Mouse (Mus musculus): Measurements from ENCODE around the gene Zbtb8b. TPM values are rescaled to one million over a fixed set of nuclear protein-coding genes. Genes with fewer than 3 reads are reported as not detected.
"Not testable (repeated sequence)": the region's sequence is repeated elsewhere in the genome, so short reads cannot be mapped to it uniquely, and the experiment has no call there.

Gene Zbtb8b
- total RNA-seq (2021), result 1 to 10 TPM; 4.2 to 4.6 TPM

GRCm38 (mm10) chr4:129440340-129441063, at the start of gene Zbtb8b:
Gene Zbtb8b, minus strand, starts transcription at chr4:129440853.
- peak; percentile 42 to 54 for DNase-seq (ENCODE audit: extremely low spot score in 1 of 2, low spot score in 1 of 2)

DNA sequence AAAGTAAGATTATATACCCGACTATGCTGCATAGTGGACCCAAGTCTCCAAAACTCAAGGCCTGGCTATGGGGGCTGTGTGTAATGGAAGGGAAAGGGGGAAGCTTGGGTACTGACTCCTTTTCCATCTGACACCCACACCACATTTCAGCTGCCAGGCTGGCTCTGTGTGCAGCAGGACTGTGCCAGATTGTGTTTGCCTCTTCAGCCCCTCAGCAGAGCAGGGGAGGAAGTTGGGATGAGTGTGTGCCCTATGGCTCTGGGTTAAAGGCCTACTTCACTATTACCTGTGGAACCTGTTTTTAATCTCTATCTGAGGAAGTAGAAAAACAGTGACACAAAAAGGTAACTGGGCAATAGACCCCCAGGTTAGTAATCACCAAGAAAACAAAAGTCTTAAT, 40.4 kb upstream of the Zbtb8b start:
- DNase-seq (ENCODE audit: extremely low spot score in 1 of 2, low spot score in 1 of 2), result no peak

DNA sequence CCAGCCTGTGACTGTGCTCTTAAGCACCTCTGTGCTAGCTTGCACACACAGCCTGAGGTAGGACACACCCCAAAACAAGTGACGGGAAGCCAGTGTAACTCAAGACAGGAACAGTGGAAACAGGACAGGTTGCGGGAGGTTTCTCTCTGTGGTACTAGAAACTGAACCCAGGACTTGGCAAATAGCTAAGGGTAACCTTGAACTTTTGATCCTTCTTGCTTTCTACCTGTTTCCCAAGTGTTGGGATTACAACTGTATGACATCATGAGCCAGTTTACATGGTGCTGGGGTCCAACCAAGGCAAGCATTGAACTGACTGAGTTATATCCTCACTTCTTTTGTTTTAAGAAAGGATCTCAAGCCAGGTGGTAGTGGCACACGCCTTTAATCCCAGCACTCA, 39.2 kb upstream of the Zbtb8b start:
- DNase-seq (ENCODE audit: extremely low spot score in 1 of 2, low spot score in 1 of 2), result no peak

DNA sequence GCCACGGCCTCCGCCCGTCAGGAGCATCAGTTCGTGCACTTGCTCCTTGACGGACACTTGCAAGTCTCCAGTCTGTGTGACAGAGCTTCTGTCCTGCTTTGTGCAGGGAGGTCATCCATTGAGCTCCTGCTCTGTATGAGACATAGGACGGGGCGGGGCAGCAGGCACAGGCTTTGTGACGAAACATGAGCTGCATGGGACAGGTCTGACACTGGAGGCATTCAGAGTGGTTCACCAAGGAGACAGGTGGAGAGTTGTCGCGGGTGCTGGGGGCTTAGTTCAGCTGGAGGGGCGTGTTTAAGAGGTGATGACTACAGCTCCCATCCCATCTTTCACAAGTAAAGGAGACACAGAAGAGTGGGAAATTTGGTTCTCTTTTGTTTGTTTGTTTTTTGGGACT, 35.4 kb upstream of the Zbtb8b start:
- no peak for DNase-seq (ENCODE audit: extremely low spot score in 1 of 2, low spot score in 1 of 2)

DNA sequence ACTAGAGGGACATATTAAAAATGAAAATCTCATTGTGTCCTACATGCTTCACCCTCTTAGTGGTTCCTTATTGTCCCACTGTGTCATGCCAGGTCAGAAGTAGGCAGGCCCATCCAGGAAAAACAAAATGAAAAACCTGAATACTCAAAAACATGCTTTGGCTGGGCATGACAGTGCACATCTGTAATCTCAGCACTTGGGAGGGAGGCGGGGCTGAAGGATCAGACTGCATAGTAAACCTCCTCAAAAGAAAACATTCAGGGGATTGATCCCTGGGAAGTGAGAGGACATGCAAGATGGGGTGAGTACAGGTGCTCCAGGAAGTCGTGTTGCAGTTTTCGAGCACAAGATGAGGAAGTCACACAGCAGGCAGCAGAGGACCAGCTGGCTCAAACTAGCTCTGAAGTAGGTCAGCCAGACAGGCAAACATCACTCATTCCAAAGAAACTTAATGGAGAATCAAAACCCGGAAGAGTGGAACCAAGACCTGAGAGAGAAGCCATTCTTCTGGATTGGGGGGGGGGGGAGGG, 23.7 kb upstream of the Zbtb8b start:
- DNase-seq (ENCODE audit: extremely low spot score in 1 of 2, low spot score in 1 of 2), result no peak

GRCm38 (mm10) chr4:129463097-129464059, 22.7 kb upstream of the Zbtb8b start:
- no peak for DNase-seq (ENCODE audit: extremely low spot score in 1 of 2, low spot score in 1 of 2)

GRCm38 (mm10) chr4:129462118-129462517, 21.5 kb upstream of the Zbtb8b start:
- DNase-seq (ENCODE audit: extremely low spot score in 1 of 2, low spot score in 1 of 2), result no peak

- peak; percentile 89 to 93 for DNase-seq (ENCODE audit: extremely low spot score in 1 of 2, low spot score in 1 of 2)
These were observed 20.7 kb upstream of the Zbtb8b start, which contains the start of gene Bsdc1 for GRCm38 (mm10) chr4:129461183-129461960. Gene Bsdc1, plus strand, starts transcription at chr4:129461581.

GRCm38 (mm10) chr4:129460827-129461182, 20.2 kb upstream of the Zbtb8b start:
- no peak for DNase-seq (ENCODE audit: extremely low spot score in 1 of 2, low spot score in 1 of 2)

DNA sequence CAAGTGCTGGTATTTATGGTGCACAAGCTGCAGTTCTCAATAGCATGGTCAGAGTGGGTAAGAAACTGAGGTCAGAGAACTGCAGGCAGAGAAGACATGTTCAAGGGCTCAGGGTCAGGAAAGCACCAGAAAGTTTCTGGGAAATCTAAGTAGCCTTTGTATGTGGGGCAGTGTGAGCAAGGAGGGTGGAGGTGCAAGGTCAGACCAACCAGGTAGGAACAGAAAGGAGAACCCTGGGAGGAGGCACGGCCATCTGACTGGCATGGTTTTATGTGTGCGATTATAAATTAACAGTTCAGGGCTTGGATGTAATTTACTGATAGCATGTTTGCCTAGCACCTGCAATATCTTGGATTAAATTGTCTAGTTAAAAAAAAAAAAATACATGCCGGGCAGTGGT, 19.1 kb upstream of the Zbtb8b start:
- DNase-seq (ENCODE audit: extremely low spot score in 1 of 2, low spot score in 1 of 2), result no peak

DNA sequence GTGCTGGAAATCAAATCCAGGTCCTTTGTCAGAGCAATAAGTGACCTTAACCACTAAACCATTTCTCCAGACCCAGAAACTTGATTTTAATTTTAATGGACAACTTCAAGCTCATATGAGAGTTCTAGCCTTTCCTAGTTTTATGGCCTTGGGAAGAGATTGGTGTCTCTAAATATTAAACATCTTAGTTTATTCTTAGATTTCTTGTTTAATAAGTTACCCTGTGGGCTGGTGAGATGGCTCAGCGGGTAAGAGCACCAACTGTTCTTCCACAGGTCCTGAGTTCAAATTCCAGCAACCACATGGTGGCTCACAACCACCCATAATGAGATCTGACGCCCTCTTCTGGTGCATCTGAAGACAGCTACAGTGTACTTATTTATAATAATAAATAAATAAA, 16.7 kb upstream of the Zbtb8b start:
- DNase-seq (ENCODE audit: extremely low spot score in 1 of 2, low spot score in 1 of 2), result not testable (repeated sequence)

GRCm38 (mm10) chr4:129456126-129456525, 15.5 kb upstream of the Zbtb8b start:
- DNase-seq (ENCODE audit: extremely low spot score in 1 of 2, low spot score in 1 of 2), result no peak

DNA sequence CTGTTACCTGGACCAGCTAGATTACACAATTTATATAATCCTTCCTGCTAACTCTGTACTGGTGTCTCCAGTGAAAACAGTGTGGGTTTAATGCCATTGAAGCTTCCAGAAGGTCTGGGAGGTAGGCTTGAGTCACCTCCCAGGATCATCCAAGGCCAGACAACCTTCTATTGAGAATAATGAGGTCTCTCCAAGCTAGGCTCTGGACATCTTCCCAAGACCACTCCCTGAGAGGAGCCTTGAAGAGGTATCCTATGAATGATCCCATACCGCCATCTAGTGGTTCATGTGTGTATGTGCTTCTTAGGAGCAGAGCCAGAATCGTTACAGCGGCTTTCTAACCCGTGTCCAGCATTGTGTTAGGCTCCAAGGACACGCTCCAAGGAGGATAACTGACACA, 14.6 kb upstream of the Zbtb8b start:
- DNase-seq (ENCODE audit: extremely low spot score in 1 of 2, low spot score in 1 of 2), result peak; percentile 24 to 36

DNA sequence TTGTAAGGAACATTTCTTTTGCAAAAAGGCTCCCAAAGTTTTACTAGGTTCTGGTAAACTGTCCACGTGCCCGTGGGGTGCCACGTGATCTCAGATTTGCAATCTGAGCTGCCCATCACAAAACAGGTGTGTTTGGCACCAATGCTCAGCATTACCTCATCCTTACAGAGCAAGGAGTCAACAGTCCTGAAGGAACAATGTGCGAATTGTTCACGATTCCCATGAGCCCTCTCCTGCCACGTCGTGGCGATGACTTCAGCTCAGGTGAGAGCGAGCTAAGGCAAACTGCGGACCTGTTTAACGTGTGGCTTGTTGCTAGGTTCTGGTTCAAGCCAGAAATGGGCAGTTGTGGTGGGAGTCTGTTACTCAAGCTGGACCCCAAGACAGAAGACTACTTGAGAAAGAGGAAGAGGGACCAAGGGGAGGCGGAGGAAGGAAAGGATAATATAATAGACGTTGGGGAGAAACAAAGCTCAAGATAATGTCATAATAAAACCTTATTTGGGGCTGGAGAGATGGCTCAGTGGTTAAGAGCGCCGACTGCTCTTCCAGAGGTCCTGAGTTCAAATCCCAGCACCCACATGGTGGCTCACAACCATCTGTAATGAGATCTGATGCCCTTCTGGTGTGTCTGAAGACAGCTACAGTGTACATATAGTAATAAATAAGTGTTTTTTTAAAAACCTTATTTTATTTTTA, 11.0 kb upstream of the Zbtb8b start:
- no peak for DNase-seq (ENCODE audit: extremely low spot score in 1 of 2, low spot score in 1 of 2)

GRCm38 (mm10) chr4:129450851-129451250, 10.2 kb upstream of the Zbtb8b start:
- no peak for DNase-seq (ENCODE audit: extremely low spot score in 1 of 2, low spot score in 1 of 2)

- no peak for DNase-seq (ENCODE audit: extremely low spot score in 1 of 2, low spot score in 1 of 2)
These were observed 8.1 kb upstream of the Zbtb8b start for GRCm38 (mm10) chr4:129448713-129449112.

- DNase-seq (ENCODE audit: extremely low spot score in 1 of 2, low spot score in 1 of 2), result no peak
These were observed 7.3 kb upstream of the Zbtb8b start for GRCm38 (mm10) chr4:129447778-129448563.

GRCm38 (mm10) chr4:129447360-129447759, 6.7 kb upstream of the Zbtb8b start:
- no peak for DNase-seq (ENCODE audit: extremely low spot score in 1 of 2, low spot score in 1 of 2)

DNA sequence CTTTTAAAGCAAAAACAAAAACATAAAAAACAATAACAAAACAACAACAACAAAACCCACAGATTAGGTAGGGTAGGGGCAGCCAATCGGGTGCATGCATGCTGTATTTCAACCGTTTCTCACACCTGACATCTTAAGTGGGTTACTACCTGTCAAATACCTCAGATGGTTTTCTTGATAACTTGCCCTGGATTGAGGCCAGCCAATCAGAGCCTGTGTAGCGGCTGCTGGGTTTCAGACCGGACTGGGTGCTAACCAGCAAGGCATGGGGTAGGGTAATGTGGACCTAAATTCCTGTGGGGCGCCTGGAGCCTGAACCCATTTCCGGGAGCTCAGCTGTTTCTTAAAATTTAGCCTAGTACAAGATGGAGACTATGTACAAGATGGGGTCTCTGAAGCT, 492 bp upstream of the Zbtb8b start:
- no peak for DNase-seq (ENCODE audit: extremely low spot score in 1 of 2, low spot score in 1 of 2)

All from layer of hippocampus, postnatal 25 days (tissue).